Mouse (Mus musculus) mouse embryonic stem cell (cell line): ENCODE measurements around the gene Alkbh7.

ENCODE experiments used
- in situ Hi-C, 2 experiments: fragments of 300-500 bp; cut with MboI; formaldehyde crosslinking; loops; 1 replicate in 1 of 2; 3 replicates in 1 of 2; pipeline ENCODE4 v1.14.3; 2019 to 2020; ENCODE audit warnings: low sequenced_read_pairs in 2 of 2, low pct_unique_long_range_greater_than_20kb in 1 of 2, mixed read lengths in 1 of 2; ENCODE audit not compliant: unreplicated experiment in 1 of 2

The Alkbh7 gene

DNA sequence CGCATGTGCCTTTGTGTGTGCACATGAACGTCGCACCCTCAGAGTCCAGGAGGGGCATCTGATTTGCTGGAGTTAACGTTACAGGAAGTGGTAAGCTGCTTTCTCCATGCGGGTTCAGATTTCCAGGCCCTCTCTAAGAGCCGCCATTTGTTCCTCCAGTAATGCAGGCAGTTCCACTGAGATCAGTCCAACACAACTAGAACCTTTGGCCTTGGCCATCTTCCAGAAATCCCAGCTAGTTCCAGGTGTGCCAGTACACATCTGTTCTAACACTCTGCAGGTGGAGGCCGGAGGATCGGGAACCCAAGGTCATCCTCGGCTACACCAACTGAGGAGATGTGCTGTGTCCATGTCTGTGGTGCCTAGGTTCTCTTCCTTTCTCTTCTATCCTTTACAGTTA, 12.3 kb upstream of the Alkbh7 start:
- in situ Hi-C loops, result no loop called here

- in situ Hi-C loops, result no loop called here
These were observed 11.5 kb upstream of the Alkbh7 start for GRCm38 (mm10) chr17:56985656-56986055.

DNA sequence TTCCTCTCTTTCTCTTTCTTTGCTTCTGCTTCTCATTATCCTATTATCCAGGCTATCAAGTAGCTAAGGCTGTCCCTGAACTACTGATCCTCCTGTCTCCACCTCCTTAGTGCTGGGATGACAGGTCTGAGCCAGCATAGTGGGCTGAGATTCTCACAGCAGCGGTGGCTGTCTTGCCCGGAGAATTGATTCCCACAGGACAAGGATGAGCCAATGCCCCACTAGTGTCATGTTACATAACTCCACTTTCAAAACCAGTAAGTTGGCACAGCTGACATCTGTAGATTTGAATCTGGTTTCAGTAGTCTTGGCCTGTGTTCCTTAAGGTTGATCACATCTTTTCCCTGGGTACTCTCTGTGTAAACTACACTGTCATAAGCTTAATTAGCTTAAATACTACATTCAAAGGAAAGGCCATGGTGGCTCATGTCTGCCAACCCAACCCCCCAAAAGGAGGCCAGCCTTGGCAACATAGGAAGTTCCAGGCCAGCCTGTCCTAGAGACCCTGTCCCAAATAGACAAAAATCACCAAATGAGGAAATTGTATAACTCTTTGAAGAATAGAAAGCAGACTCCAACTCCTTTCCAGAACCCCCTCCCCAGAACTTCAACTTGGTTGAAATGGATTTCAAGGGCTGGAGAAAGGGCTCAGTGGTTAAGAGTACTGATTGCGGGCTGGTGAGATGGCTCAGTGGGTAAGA, 10.9 kb upstream of the Alkbh7 start:
- in situ Hi-C loops, result no loop called here

GRCm38 (mm10) chr17:56988441-56988840, 8.7 kb upstream of the Alkbh7 start:
- in situ Hi-C loops, result no loop called here

- in situ Hi-C loops, result no loop called here
These were observed 8.2 kb upstream of the Alkbh7 start for GRCm38 (mm10) chr17:56988921-56989430.

DNA sequence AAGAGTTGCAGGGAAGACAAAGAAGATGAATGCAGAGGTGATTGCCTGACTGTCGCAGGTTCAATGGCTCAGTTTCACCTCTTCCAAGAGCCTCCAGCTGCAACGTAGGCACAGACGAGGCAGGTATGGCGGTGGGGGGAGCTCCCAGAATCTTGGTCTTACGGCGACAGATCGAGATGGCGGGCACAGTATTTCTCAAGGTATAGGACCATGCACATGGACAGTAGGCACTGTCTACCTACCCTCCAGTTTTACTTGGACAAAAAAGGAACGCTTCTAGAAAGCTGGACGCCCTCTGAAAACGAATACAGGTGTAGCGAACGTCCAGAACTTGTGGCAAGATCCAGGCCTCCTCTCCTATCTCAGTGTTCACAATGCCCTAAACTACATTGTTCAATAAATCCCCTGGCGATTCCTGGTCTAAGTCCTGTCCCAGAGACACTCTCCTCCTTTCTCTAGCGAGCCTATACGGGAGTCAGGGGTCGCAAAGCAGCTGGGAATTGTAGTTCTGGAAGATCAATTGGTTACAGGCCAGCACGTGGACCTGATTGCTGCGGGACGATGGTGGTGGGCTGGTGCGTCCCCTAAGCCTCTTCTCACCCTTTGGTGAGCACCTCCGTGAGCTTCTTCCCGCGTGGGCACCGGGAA, 7.5 kb upstream of the Alkbh7 start:
- in situ Hi-C loops, result no loop called here

GRCm38 (mm10) chr17:56990115-56990746, 6.9 kb upstream of the Alkbh7 start, which contains the start of gene Clpp:
Clpp (plus strand) TSS chr17:56990305.
- in situ Hi-C loops, result no loop called here

DNA sequence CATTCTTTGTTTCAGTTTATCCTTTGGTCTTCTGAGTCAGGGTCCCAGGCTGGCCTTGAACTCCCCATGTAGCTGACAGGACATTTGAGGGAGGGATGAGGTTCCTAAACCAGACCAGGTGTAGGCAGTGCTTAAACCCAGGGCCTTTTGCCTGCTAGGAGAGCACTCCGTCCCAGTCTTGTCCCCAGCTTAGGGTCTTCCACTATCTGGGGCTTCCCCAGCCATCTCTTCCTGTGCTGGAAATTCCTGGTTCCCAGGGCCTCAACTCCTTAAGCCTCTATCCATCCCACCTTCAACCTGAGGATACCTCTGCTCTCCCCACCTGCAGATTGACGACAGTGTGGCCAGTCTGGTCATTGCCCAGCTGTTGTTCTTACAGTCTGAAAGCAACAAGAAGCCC, 6.2 kb upstream of the Alkbh7 start:
- in situ Hi-C loops, result no loop called here

DNA sequence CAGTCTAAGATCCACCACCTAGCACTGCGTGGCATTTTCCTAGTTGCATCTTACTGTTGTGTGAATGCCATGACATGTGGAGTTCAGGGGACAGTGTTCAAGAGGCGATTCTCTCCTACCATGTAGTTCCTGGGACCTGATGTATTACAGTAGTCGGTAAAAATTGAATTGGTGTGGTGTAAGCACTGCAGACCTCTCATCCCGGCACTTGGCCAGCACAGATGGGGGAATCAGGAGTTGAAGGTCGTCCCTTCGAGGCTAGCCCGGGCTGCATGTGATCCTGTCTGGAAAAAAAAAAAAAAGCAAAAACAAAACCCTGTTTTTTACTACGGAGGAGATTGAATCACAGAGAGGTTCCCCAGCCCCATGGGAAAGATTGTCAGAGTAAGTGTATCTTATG, 2.1 kb upstream of the Alkbh7 start:
- in situ Hi-C loops, result no loop called here

DNA sequence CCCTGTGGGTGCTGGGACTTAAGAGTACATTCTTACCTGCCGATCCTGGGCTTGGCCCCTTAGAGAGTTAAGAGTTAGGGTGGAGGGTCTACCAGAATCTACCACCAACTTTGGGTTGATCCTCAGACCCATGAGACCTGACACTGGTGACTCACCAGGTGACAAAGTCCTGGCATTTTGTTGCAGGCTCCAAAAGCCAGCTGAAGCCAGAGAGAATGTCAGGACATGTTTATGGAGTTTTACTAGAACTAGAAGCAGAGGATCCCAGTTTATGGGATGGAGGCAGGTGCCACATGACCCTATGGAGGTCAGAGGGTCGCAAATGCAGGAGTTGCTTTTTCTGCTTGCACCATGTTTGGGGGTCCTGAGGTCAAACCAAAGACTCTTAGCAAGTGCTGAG, 633 bp upstream of the Alkbh7 start:
- in situ Hi-C loops, result no loop called here

DNA sequence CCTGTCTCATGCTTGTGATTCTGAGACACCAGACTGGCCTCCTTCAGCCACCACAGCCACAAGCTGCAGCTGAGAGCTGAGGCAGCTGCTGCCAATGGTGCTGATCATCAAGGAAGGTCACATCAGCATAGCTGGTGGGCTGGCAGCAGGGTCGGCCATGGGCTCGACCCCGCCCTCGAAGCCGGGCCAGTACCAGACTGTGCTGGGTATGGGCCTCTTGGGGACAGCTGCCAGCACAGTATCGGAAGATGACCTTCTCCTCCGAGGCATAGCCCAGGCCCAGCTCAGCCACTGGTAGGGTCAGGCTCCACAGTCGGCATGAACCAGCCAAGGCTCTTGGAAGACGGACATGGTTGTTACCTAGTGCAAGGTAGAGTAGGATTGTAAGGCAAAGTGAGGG, 2.3 kb downstream of the Alkbh7 start:
- in situ Hi-C loops, result no loop called here

DNA sequence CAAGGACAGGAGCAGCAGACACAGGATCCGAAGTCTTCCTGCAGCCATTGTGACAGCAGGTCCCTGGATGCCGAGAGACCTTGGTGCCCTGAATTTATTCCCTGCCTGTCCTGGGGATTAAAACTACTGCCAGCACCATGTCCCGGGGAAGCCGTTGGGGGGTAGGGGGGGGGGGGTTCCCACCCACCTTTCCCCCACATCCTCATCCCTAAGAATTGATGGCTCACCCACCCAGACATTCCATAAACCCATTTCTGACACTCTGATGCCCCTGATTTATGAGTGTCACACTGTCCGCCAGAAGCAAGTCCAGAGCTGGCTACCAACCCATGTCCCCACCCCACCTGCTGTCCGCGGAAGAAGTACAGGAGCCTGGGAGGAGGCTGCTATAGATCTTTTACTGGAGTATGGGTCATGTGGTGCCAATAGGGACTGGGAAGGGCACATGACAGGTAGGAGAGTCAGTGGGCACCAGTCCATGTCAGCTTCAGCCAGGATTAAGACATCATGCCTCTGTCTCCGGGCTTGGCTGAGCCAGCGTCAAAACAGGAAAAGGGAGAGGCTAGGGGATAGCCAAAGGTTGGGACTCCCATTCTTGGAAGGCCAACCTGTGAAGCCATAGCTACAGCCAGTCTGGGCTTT, 3.0 kb downstream of the Alkbh7 start, which contains the start of gene Pspn:
Gene Pspn (minus strand): TSS at position 51 of the 642 bp plus-strand sequence.
- in situ Hi-C loops, result no loop called here

GRCm38 (mm10) chr17:57001228-57001627, 4.1 kb downstream of the Alkbh7 start:
- in situ Hi-C loops, result no loop called here

DNA sequence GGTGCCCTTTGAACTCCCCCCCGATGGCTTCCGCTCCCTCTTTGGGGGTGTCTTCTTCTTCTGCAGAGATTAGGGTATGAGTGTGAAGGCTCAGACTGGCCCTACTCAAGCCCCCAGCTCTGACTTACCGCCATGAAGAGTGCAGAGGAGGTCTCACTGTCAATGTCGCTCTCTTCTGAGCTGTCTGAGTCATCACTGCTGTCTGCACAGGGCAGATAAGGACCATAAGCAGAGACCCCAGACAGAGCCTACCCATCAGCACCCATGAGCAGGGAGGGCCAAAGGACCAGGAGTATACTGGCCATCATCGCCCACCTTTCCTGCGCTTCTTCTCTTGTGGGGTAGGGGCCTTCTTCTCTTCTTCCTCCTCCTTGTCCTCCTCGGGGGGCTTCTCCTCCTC, 6.9 kb downstream of the Alkbh7 start:
- in situ Hi-C loops, result no loop called here

DNA sequence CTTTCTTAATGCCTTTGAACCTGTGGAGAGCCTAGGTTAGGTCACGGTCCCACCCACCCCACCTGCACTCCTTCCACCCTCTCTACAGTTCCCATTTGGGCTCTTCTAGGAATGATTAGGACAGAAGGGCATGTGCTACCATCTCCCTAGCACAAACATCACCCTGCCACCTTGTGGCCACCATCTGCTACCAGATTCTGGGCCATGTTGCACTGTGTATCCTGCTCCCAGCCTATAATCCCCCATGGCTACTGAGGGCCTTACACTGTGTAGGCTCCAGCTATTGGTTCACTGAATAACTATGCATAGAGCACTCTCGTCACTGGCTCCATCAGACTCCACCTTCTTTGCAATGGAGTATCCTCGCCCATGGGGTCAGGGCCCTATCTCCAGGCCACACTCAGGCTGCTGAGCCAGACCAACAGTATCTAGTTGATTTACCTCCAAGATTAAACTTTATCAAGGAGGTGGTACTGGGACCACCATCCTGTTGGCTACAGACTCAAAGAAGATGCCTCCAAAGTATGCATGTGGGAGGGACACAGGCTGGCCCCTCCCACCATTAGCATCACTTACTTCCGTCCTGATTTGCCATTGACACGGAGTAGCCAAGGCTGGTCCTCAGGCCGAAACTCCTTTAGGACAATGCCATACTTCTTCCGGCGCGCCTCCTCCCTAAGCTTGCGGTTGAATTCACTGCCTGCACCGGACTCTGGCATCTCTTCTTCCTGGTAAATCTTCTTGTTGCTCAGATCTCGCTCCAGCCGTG, 10.2 kb downstream of the Alkbh7 start:
- in situ Hi-C loops, result no loop called here

DNA sequence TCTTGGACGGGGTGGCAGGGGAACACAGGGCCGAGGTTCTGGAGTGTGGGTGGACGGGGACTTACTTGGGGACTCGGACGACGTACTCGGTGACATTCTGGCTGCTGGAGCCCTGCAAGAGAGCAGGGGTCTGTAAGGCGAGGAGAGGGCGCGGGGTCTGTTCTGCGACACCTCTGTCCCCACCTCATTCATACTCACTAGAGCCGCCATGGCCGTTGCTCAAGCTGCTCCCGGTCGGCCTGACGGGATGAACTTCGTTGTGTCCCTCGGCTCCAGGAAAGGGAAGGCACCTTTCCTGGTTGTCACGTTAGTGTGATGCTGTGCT, 13.7 kb downstream of the Alkbh7 start:
- in situ Hi-C loops, result no loop called here

GRCm38 (mm10) chr17:57011236-57012141, 14.3 kb downstream of the Alkbh7 start, which contains the start of the genes Gtf2f1 and Gm17949:
Gtf2f1 (minus strand) TSS chr17:57011288.
Gm17949 (plus strand) TSS chr17:57011469.
- in situ Hi-C loops, result no loop called here
